Mouse (Mus musculus): Measurements from ENCODE around the gene Tas2r109. TPM values are rescaled to one million over a fixed set of nuclear protein-coding genes. Genes with fewer than 3 reads are reported as not detected.
"Not testable (repeated sequence)": the region's sequence is repeated elsewhere in the genome, so short reads cannot be mapped to it uniquely, and the experiment has no call there.

The Tas2r109 gene
- total RNA-seq (2021): not detected

GRCm38 (mm10) chr6:132980865-132981264 is at the start of gene Tas2r109:
Gene Tas2r109 (minus strand): TSS chr6:132980965.
- intact Hi-C loops (cut with DNase I): loop anchor here (10.0 kb wide), 1 partner anchor 176 kb away; the partner anchor contains the start of gene Tas2r117
- DNase-seq (ENCODE audit: low spot score in 2 of 2): no peak

- no peak for DNase-seq (ENCODE audit: low spot score in 2 of 2)
- intact Hi-C loops (cut with DNase I): no loop called here
Observed at GRCm38 (mm10) chr6:132957819-132958218, 22.9 kb downstream of the Tas2r109 start, which contains the start of gene Tas2r131. Gene Tas2r131 (minus strand): TSS chr6:132957919.

DNA sequence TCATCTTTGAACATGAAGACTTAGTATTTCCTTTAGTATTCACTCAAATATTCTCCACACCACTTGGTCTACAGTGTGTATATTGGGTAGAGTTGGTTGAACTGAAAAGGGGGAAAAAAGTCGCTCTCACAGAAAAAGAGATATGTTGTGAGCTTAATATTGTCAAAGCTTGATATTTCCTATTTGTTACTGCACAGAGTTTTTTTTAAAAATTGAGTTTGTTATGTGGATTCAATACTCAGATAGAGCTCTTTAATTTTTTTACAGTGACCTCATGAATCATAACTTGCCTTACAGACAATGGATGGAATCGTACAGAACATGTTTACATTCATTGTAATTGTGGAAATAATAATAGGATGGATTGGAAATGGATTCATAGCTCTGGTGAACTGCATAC is 30.0 kb downstream of the Tas2r109 start, which contains the start of gene Tas2r129:
Gene Tas2r129 (plus strand): TSS at position 301 of the 400 bp plus-strand sequence.
- intact Hi-C loops (cut with DNase I): no loop called here

GRCm38 (mm10) chr6:132941376-132941775 is 39.4 kb downstream of the Tas2r109 start:
- DNase-seq (ENCODE audit: low spot score in 2 of 2); intact Hi-C loops (cut with DNase I): not testable (repeated sequence)

More for the DNA sequence above, 30.0 kb downstream of the Tas2r109 start, which contains the start of gene Tas2r129:
- no peak for DNase-seq (ENCODE audit: low spot score in 2 of 2)

Other genes starting within 250 kb of the Tas2r109 start
- gene Tas2r115, start 242.9 kb downstream of the Tas2r109 start, total RNA-seq (2021): not detected
- not detected for gene Tas2r124, start 226.2 kb downstream of the Tas2r109 start, total RNA-seq (2021)
- gene Tas2r102, start 218.8 kb downstream of the Tas2r109 start, total RNA-seq (2021): not detected
- gene Tas2r136, start 202.8 kb downstream of the Tas2r109 start, total RNA-seq (2021): not detected
- gene Tas2r117, start 178.1 kb downstream of the Tas2r109 start, total RNA-seq (2021): not detected
- not detected for gene Tas2r123, start 133.8 kb downstream of the Tas2r109 start, total RNA-seq (2021)
- gene Tas2r116, start 125.5 kb downstream of the Tas2r109 start, total RNA-seq (2021): not detected
- gene Tas2r110, start 113.0 kb downstream of the Tas2r109 start, total RNA-seq (2021): not detected
- gene Tas2r113, start 88.0 kb downstream of the Tas2r109 start, total RNA-seq (2021): not detected
- gene Tas2r125, start 71.3 kb downstream of the Tas2r109 start, total RNA-seq (2021): not detected
- not detected for gene Tas2r129, start 29.9 kb downstream of the Tas2r109 start, total RNA-seq (2021)
- gene Tas2r131, start 23.0 kb downstream of the Tas2r109 start, total RNA-seq (2021): not detected
- gene Tas2r103, start 56.1 kb upstream of the Tas2r109 start, total RNA-seq (2021): not detected
- gene Tas2r140, start 74.9 kb upstream of the Tas2r109 start, total RNA-seq (2021): not detected
- 10 to 100 TPM; 94.2 to 98.7 TPM for gene Smim10l1, start 123.9 kb upstream of the Tas2r109 start, total RNA-seq (2021)